Mouse (Mus musculus): Measurements from ENCODE around the gene Uchl5.

Gene Uchl5

GRCm38 (mm10) chr1:143809062-143809461 is 32.0 kb downstream of the Uchl5 start:
- DNase-seq, result no peak

- DNase-seq, result peak; percentile 34
Measured at GRCm38 (mm10) chr1:143813676-143814360, 36.7 kb downstream of the Uchl5 start.

GRCm38 (mm10) chr1:143820096-143820877 is 43.2 kb downstream of the Uchl5 start:
- no peak for DNase-seq

GRCm38 (mm10) chr1:143822677-143823076 is 45.6 kb downstream of the Uchl5 start:
- DNase-seq, result no peak

GRCm38 (mm10) chr1:143830713-143831112 is 53.6 kb downstream of the Uchl5 start:
- DNase-seq, result no peak

- DNase-seq, result no peak
Measured at GRCm38 (mm10) chr1:143836363-143837182, 59.5 kb downstream of the Uchl5 start.

- DNase-seq, result no peak
Measured at GRCm38 (mm10) chr1:143837681-143838080, 60.6 kb downstream of the Uchl5 start.

GRCm38 (mm10) chr1:143838896-143839410 is 61.9 kb downstream of the Uchl5 start:
- no peak for DNase-seq

GRCm38 (mm10) chr1:143852329-143852728 is 75.3 kb downstream of the Uchl5 start:
- no peak for DNase-seq

- no peak for DNase-seq
Measured at GRCm38 (mm10) chr1:143852779-143853358, 75.8 kb downstream of the Uchl5 start.

GRCm38 (mm10) chr1:143853691-143854115 is 76.6 kb downstream of the Uchl5 start:
- DNase-seq, result no peak

GRCm38 (mm10) chr1:143855706-143856105 is 78.6 kb downstream of the Uchl5 start:
- no peak for DNase-seq
